Mouse (Mus musculus): Measurements from ENCODE around the gene Cers6. TPM values are rescaled to one million over a fixed set of nuclear protein-coding genes. Genes with fewer than 3 reads are reported as not detected.
A peak's percentile ranks its signal among the peaks of the same experiment; 100 is the strongest.

Cers6 gene
- under 1 TPM; 0.80 to 0.97 TPM for total RNA-seq (2021)
- long read RNA-seq, experiment 1, result 0 reads
- long read RNA-seq, experiment 2, result 0 reads

DNA sequence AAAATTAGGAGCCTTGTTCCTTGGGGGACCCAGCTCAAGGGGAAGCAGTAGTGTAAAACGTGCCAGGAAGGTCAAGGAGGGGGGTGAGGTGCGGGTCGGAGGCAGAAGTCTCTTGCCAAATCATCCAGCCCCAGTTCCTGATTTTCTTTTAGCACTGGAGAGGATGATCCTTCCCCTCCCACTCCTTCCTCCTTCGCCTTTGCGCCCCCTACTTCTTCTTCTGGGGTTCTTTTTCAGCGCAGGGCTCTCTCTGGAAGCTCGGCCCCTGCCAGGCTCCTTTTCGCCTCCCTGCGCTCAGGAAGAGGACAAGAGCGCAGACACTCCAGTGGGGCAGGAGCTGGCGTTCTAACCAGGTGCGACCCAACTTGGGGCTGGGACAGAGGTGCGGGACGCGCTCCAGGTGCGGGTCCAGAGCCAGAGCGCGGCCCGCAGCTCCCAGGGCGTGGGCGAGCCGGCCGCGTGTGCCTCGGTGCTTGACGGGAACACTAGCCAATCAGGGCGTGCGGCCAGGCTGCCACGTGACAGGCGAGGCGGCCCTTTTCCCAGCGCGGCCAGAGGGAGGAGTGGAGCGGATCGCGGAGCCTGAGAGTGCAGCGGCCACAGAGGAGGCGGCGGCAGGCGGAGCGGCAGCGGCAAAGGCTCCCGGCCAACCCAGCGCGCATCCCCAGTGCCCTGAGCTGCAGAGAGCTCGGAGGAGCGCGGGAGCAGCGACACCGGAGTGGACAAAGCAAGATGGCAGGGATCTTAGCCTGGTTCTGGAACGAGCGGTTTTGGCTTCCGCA, at the start of gene Cers6:
Gene Cers6, plus strand, starts transcription at position 538 of the 782 bp plus-strand sequence.
- DNase-seq (ENCODE audit: low spot score), result peak; percentile 96

- no peak for DNase-seq (ENCODE audit: low spot score)
Observed at GRCm38 (mm10) chr2:68814409-68814808, 46.8 kb upstream of the Cers6 start.

GRCm38 (mm10) chr2:68819040-68819439, 42.2 kb upstream of the Cers6 start:
- no peak for DNase-seq (ENCODE audit: low spot score)

DNA sequence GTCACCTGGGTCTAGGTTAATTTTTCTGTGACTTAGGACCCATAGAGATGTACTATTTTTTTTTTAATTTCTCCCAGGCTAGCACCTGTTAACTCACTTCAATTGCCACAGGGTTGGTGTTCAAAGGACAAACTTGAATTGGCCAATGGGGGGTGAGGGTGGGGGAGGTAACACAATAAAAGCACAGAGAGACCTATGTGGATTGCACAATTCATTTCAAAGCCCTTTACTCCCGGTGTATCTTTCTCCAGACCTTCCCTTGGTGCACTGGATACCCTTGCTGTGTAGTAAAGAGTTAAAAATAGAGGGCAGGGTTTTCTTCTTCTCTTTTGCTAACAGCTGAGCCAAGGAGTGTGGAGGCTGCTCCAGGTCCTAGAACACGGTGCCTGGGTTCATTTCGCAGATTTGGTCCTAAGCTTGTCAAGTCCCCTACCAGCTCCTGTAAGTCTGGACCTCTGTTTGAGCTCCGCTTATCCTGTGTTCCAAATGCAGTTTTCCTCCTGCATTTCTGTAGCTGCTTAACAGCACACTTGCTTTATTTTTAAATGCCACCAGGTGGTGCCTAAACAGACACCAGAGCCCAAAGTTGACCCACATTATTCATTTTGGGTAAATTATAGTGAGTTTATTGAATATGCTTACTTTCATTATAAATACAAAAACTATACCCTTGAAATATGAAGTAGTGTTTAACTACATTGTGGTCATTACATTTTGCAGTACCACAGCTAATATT, 38.9 kb upstream of the Cers6 start:
- no peak for DNase-seq (ENCODE audit: low spot score)

- DNase-seq (ENCODE audit: low spot score), result no peak
Observed at GRCm38 (mm10) chr2:68825326-68826020, 35.8 kb upstream of the Cers6 start.

DNA sequence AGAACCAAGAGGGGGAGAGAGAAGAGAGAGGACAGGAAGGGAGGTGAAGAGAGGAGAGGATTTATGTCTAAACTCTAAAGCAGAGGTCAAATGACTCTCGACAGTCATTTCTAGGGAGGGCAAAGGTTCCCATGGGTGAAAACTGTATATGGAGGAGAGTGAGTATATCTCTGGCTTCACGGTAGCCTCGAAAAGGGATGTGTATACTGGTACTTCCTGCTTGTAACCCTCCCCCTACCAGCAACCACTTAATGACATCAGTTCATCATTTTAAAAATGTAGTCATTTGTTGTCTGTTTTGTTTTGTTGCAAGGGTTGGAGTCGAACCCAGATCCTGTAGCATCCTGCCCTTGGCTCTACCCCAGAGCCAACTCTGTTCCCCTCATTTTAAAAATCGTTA, 17.9 kb upstream of the Cers6 start:
- no peak for DNase-seq (ENCODE audit: low spot score)

DNA sequence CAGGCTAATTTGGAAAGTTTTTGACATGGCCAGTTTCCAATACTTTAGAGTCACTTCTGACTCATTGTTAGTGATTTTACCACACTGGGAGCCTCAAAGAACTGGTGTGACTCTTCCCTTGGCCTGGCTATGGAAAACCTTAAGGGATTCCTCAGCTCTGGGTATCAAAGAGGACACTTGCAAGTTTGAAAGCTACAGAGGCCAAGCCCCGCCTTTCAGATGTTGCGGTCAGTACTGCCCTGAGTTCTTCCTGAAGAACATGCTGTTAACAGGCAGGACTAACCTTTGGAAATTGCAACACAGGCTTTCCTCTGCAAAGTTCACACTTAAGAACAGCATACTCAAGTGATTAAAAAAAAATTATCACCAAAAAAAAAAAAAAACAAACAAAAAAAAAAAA, 16.7 kb upstream of the Cers6 start:
- no peak for DNase-seq (ENCODE audit: low spot score)

- no peak for DNase-seq (ENCODE audit: low spot score)
Observed at GRCm38 (mm10) chr2:68845002-68845740, 16.1 kb upstream of the Cers6 start.

DNA sequence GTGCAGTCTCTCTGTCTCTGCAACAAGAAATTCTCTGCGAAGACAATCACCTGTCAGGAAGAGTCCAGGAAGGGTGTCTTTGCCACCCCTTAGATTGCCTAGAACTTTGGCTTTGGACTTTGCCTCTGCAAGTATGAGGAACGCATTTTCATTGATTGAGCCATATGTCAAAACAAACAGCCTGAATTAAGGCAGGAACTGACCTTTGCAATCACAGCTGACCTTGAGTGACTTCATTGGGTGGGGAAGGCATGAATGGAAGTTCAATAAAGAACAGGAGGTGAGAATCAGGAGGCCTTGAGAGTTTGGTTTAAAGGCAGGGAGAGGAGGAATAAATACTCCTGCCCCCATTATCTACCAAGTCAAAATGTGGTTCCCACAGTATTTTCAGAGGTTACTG, 850 bp upstream of the Cers6 start:
- no peak for DNase-seq (ENCODE audit: low spot score)

GRCm38 (mm10) chr2:68861721-68862463, 651 bp downstream of the Cers6 start:
- peak; percentile 15 for DNase-seq (ENCODE audit: low spot score)

GRCm38 (mm10) chr2:68862464-68863266, 1.4 kb downstream of the Cers6 start:
- DNase-seq (ENCODE audit: low spot score), result no peak

DNA sequence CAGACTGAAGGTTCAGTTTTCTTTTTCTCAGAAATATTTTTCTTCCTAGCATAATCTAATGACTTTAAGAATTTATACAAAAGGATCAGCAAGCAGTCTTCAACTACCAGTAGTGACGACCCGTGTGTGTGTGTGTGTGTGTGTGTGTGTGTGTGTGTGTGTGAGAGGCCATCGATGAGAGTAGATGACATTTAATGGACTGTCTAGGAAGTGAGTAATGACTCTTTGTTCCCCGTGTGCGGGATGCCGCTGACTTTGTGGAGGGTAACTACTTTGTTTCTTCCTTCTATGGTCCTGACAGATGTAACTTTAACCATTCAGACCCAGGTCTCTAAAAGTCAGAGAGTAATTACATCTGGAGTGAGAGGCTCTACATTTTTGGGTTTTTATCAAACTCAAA, 2.3 kb downstream of the Cers6 start:
- DNase-seq (ENCODE audit: low spot score), result no peak

GRCm38 (mm10) chr2:68864366-68864765, 3.1 kb downstream of the Cers6 start:
- DNase-seq (ENCODE audit: low spot score), result no peak

DNA sequence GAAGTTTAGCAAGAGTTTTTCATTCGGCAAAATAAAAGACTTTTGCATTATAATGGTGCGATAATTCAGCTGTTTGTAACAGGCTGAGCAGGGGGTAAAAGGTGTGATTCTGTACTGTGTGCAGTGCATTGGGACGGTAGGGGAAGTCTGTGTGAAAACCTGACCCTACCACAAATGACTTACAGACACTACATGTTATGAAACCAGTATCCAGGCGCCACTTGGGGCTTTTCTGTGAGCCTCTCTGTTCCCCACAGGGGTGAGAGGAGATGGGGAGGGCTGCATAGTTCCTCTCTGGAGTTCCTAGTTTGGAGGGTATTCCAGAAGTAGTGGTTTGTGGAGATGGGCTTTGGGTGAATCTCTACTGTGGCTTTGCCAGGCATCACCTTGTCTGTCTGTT, 5.9 kb downstream of the Cers6 start:
- no peak for DNase-seq (ENCODE audit: low spot score)

DNA sequence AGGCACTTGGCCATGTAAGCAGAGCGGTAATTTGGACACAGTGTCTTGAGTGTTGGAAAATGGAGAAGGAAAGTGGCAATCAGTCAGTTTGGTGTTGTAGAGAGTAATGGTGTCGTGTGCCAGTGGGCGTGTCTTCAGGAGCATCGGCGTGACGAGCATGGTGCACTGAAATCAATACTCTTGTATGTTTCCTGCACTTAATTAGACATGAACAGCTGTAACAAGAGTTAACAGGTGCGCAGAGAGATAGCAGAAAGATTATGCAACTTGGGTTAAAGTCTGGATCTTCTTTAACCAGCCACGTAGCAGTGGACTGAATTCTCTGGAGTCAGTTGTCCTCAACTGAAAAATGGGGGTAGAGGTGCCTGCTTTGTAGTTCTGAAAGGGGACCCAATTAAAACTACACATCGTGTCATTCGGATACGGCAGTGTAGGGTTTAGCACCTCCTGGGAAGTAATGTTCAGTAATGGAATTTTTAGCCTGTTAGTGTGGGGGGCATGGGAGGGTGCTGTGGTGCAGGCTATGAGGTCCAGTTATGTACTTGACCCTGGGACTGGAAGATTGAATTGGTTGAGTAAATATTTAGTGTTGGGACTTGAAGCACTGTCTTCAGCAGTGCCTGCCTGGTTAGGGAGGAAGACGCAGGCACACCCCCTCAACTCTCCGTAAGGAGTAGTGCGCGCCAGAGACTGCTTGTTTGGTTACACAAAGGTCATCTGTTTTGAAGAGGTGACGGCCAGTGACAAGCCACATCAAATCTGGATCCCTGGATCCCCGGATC, 9.9 kb downstream of the Cers6 start:
- no peak for DNase-seq (ENCODE audit: low spot score)

GRCm38 (mm10) chr2:68873086-68873485, 11.8 kb downstream of the Cers6 start:
- no peak for DNase-seq (ENCODE audit: low spot score)

DNA sequence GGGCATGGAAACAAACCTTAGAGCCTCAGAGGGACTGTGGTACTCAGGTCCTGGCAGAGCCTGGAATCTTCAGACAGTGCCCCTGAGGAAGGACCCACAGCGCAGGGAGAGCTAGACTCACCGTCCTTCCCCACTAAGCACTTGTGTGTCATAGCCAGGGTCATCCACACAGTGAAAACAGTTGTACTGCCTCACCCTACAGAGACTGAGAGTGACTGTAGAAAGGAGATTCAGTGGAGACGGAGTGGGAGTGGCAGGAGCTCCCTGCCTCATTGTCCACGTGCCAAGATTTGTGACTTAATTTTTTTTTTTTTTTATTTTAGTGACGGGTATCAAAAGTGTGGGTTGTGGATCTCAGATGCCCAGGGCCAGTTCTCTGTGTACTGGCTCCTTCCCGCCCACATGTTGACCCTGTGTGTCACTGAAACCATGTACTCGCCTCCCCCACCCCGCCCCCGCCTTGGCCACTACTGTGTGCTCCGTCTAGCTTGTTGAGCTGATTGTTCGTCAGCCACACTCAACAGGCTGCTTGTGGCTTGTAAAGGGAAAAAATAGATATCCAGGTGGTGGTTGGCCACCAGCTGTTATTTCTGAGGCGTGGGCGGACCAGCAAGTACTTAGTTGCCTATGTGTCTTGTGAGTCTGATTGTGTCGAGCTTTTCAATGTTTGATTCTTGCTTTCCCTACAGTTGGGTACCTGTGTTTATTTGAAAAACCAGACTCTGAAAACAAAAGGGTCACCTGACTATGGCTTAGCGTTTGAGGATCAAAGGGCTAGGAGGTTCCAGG, 12.6 kb downstream of the Cers6 start:
- no peak for DNase-seq (ENCODE audit: low spot score)

DNA sequence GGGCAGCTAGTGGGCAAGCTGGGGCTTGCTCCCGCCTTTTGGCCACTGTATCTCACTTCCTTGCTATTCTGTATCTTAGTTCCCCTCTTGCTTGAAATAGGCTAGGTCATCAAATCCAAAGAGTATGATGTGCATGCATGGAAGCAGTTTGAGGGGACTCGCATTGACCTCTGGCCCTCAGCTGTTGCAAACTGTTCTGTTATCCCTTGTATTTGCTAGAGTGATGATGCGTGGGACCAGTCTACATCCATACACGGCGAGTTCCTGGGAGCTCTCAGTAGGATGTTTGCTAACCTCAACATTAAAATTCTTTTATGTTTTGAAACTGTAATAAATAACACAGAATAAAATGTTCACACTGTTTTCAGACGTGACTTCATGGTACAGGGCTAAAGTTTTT, 13.3 kb downstream of the Cers6 start:
- no peak for DNase-seq (ENCODE audit: low spot score)

All from gastrocnemius, adult 18-20 months (tissue).